Mouse (Mus musculus) cerebellum, adult 9-11 months (tissue): ENCODE results near the gene Patj.
A peak's percentile ranks its signal among the peaks of the same experiment; 100 is the strongest.

ENCODE experiments used
- DNase-seq: peaks from one replicate; pipeline ENCODE4 v3.0.0; 2022

The Patj gene

DNA sequence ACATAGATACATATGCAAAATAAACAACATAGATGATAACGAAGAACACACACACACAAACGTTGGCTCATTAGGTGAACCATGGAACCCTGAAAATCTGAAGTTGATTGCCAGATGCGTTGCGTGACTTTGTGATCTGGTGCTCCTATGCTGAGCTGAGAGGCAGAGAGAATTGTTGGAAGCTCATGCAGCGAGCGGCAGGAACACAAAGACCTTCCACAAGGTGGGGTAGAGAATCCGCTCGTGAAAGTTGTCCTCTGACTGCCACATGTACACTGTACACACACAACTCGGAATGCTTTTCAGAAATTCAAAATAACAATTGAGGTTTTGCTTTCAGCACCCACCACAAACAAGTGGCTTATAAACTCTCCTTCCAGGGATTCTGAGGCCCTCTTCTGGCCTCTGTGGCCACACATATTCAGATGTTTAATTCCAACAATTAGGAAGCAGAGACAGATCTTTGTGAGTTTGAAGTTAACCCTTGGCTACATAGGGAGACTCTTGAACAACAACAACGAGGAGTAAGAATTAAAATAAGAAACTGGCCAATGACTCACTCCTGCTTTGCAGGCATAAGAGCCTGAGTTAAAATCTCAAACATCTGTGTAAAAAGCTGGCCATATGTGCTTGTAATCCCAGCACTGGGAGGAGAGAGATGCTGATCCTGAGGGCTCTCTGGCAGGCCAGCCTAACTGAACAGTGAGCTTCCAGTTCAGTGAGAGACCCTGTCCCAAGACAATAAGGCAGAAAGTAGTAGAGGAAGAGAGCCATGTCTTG, 116.6 kb downstream of the Patj start:
- no peak for DNase-seq

DNA sequence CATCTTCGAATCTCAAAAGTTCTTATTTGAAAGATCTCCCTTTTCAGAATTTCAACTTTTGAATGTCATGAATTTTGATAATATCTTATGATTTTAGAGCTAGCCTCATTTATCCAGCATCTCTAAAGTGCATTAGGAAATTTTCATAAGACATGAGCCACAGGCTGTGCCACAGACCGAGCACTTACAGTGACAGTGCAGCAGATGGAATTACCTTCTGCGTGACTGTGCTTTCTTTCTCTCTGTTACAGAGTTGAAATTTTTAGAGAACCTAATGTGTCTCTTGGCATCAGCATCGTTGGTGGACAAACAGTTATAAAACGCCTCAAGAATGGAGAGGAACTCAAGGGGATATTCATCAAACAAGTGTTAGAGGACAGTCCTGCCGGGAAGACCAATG, 124.9 kb downstream of the Patj start:
- DNase-seq = no peak

DNA sequence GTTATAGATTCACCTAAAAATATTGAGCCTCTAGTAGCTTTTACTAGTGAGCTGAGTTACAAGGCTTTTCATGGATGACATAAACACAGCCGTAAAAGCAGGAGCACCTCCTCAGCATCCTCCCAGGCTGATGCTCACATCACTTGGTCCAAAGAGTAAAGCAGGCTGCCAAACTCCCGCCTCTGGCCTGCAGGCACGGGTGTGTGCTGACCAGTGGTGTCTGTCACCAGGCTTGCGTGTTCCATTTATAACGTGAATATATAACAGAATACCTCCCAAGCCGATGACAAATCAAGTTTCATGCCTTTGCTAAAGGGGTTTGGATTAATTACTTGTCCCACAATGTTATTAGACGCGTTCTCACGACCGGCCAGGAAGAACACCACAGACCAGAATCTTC, 128.9 kb downstream of the Patj start:
- DNase-seq = no peak

DNA sequence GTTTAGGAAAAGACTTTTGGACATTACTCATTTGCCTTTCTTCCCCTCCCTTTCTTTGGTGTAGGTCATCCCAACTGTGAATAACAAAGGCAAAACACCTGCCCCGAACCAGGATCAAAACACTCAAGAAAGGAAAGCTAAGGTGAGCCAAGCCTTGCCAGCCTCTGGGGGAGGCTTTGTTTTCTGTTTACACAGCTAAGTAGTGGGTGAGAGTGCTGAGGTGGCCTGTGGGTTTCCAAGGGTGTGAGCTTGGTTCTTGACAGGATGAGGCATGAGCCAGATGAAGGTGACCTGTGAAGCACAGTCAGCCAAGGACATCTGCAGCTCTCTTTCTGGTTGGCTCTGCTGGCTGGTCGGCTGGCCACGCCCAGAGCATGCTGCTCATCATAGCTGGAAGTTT, 139.9 kb downstream of the Patj start:
- no peak for DNase-seq

DNA sequence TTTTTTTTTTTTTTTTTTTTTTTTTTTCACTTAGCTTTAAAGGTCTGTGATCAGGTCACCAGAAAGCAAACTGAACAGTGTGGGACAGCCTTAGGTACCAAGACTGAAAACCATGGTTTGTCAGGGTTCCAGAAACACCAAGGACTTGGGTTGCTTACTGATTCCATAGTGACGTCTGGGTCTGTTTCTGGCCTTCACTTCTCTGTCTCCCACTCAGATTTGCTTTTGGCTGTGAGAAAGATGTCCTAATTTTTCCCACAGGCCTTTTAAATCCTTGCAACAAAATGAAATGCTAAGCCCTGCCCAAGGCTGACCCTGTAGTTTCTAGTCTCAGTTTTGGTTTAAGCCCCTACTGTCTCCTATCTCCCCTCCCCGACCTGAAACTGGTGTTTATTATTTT, 146.0 kb downstream of the Patj start:
- DNase-seq = no peak

DNA sequence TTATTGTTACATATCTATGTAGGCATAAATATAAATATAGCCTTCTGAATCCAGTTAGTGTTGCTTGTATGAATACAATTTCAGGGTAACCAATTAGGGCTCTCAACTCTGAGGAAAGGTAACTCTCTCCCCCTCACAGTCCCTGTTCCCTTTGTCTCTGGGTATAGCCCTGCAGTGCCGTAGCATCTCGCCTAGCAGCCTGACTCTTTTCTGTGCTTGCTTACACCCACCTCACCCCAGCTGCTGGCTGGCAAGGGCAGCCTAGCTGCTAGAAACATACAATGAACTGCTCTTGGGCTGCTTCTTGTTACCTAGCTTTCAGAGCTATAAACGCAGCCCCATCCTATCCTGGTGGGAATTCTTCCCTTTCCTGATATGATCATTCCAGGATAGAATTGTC, 147.4 kb downstream of the Patj start:
- DNase-seq = no peak

DNA sequence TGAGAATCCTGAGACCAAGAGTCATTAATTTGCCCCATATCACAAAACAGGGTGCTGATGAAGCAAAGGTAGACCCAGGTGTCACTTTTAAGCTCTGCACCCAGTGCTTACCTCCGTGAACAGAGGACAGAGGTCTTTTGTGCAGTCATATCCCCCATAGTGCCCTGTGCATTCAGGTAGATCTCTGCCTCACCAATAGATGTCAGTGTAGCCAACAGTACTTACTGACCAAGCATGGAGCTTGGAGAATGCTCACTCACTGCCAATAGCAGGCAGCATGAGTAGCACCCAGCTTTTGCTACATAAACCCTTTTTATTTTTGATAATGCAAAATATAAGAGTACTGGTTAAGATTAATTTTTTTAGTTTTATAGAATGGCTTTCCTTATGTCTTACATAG, 149.8 kb downstream of the Patj start:
- DNase-seq = peak; percentile 78

DNA sequence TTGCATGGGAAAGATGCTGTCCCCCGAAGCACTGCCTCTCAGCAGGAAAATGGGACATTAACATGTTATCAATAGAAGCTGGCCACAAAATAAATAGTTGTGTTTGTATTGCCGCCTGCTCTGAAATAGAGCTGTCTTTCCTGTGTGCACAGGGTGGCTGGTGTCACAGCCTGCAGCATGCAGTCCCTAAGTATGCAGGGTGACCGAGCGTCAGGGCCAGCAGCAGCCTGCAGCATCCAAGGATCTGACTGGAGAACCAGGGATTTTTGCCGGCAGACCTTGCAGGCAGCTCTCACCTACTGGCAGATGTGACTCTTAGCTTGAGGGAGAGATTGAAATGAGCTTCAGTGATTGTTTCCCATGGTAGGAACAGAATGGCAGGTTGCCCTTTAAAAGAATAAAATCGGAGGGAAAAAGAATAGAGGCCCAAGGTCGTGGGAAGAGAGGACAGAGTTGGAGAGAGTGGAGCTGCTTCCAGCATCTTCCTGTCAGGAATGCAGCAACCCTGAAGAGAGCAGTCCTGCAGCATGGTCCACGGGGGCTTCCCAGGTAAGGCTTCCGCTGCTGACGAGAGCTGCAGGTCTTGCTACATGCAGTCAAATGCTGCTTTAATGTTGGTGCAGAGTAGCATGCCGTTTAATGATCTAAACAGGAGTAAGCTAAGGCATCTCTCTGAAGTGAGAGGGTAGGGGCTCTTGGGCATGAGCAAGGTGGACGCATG, 151.0 kb downstream of the Patj start:
- peak; percentile 77 for DNase-seq

DNA sequence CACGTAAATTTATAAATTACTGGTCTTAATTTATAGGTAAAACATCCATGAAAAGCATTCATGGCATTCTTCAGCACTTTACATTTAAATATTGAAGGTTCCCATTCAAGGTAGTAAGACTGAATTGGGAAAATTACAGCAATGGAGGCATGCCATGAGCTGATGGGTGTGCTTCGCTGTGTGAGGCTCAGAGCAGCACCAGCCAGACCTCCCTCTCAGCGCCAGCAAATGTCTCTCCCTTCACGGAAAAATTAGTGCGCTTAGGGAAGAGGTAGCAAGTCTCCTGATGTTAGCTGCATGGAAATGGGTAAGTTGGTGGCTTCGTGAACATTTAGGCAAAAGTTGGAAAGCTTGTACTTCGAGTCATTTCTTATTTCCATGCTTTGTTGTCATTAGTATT, 153.9 kb downstream of the Patj start:
- DNase-seq = peak; percentile 78

DNA sequence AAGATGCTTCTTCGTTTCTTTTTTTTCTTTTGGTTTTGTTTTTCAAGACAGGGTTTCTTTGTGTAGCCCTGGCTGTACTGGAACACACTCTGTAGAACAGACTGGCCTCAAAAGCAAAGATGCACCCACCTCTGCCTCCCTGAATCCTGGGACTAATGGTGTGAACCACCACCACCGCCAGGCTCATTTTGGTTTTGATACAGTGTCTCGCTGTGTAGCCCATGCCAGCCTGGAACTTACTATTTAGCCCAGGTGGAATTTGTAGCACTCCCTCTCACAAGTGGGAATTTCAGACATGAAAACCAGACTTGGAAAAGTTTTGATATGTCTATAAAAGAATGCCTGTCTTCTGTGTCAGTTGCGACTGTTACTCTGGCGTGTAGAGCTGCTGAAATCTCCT, 154.5 kb downstream of the Patj start:
- DNase-seq = no peak

DNA sequence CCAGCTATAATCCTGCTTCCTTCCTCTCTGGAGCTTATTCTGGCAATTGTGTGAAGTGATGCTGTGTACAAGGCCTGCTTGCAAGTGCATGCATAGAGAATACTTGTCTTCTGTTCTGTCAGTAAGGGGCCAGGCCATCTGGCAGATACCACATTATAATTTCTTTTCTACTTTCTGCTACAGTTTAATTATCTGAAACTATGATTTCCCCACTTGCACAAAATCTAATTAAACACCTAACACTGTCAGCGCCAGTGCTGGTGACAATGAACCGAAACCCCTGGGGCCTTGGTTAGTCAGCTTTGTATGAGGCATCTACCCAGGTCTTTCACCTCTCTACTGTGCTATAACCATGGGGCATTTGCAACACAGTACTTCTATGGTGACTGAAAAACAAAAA, 160.1 kb downstream of the Patj start:
- no peak for DNase-seq

DNA sequence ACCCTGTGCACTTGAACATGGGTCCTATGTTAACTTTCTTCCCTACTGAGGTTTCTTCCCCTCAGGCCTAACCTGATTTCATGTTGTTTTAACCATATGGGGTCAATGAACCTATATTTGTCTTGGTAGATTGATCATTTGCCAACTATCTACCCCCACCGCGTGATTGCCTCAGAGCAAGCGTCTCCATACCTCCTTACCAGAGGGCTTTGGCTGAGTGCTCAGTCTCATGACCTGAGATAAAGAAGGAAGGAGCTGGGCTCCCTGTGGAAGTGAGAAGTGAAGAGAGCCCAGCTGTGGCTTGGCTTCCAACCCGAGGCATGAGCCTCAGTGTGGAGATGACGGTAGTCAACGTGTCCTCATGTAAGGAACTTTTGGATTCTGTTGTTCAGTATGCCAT, 160.9 kb downstream of the Patj start:
- DNase-seq = no peak

DNA sequence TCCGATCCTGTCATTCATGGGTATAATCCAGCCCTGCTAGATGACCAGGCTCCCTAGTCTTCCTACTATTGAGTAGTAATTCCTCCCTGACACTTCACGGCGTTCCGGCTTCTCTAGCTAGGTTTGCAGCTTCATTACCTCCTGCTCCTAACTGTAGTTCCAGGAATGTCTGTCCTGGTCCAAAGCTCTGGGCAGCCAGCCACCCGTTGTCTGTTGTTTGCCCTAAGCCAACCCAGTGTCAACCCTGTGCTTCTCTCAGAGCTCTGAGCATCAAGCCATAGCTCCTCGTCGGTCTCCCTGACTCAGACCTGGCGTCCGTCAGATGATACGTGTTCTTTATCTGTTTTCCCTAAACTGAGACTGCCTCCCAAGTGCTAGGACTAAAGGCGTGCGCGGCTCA, 161.6 kb downstream of the Patj start:
- peak; percentile 84 for DNase-seq

DNA sequence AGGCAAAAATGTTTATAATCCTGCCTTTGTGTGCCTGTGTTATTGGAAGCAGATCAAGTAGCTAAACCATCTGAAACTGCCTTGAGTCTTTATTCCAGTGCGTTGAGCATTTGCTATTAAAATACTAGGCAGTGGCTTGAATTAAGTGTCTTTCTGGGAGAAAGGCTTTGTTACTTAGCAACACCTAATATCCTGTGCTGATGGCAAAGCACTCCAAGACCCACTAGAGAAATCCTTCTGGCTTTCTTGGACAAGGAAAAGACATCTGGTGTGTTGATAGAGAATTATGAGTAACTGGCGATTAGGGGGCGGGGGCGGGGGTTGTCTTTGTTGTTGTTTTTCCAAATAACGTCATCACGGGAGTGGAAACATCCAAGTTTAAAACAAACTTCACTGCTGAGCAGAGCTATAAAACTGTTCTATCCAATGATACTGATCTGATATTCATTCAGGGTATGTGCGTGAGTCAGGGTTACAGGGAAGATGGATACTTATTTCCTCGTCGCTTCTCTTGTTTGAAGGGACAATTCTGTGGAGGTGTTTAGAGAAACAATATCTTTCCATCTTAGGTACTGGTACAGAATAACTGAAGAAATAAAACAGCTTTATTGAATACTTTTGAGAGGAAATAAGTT, 164.7 kb downstream of the Patj start:
- DNase-seq = no peak

DNA sequence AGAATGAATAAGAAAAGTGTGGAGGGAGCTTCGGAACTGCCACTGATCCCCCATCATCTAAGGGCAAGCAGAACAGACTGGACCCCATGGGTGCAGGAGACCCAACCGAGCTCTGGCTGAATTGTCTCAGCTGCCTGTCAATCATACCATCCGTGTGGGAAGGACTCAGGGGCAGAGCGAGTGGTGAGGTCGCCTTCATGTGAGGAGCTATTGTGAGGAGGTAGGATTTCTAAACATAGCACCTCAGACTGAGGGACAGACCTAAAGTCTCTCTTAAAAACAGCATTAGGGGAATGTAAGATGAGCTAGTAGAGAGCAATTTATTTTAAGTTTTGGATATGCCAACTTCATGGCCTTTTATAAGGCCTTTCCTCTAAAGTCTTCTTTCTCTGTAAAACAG, 167.5 kb downstream of the Patj start:
- DNase-seq = no peak

DNA sequence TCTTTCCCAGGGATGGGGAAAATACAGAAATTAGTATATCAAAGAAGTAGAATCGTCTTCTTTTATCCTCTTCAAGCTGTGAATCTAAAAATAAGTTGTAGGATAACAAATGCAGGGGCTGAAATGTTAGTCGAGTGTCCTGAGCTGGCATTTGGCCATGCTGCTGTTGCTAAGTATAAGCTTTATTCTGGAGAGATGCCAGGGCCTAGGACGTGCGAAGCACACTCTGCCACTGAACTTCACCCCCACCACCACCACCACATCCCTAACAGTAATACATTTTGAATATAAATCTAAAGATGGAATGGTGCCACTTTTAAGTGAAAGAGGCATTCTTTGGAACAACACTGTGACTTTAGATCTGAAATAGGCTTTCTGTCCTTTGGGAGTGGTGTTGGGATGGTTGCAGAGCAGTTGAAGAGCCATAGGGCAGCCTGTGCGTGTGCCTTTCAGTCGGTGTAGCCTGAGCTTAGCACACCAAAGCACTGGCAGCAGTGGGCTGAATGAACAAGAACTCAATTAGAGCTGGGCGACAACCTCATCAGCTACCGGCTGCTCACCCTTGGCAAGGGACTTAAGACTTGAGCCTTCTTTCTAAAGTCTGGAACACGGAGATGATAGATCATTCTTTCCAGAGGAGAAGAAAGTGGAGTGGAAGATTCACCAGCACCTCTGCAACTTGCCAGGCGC, 168.1 kb downstream of the Patj start:
- DNase-seq = peak; percentile 33

DNA sequence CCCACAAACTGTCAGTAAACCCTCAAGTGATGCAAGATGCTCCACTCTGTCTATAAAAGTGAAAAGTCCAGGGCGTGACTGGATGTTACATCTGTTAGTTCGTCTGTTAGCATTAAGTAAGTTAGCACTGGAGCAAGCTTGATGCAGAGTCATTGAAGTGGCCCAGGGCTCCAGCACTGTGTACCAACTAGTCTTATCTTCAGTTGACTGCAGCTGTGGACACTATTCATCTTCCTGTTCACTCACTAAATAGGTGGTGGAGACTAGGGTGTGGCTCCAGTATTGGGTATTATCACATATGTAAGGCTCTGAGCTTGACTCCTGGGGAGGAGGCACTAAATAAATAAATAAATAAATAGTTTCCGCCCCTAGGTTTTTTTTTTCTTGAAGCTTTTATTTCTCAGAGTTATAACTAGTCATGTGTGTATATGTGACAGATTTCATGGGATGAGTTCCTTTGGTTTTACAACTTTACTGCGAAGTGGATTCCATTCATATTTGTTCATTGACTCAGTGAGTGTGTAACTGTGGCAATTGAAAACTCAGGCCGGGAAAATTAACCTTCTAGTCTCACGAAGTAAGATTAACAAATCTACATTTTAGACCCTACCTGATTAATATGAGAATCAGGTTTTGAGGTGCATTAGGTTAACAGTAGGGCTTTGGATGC, 168.7 kb downstream of the Patj start:
- DNase-seq = no peak

DNA sequence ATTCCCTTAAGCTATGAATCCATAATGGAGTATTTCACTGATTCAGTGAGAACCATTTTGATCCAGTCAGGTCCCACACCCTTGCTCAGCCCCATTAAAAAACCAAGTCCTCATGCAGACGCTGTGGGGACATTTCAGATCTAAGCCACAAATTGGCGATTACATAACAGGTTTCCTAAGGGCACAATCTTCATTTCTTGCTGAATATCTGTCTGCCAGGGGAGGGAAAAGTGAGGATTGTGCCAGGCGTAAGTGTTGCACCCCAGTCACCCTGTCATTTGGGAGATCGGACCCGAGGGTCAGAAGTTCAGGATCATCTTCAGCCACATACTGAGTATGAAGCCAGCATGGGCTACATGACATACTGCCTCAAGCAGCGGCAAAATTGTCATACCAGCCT, 171.2 kb downstream of the Patj start:
- DNase-seq = no peak

DNA sequence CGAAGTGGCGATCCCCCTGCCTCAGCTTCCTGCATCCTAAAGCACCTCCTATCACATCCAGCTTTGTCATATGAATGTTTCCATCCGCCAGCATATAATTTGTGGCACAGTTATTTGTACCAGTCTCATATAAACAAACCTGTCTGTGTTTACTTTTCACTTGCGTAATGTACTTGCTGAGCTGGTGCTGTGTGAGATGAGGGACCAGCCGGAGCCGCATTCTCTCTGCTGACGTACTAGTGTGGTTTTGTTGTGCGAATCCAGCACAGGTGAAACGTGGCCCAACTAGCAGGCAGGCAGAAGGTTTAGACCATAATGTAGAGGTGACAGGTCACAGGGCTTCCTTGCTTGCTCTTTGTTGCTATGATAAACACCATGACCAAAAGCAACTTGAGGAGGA, 171.9 kb downstream of the Patj start:
- no peak for DNase-seq

DNA sequence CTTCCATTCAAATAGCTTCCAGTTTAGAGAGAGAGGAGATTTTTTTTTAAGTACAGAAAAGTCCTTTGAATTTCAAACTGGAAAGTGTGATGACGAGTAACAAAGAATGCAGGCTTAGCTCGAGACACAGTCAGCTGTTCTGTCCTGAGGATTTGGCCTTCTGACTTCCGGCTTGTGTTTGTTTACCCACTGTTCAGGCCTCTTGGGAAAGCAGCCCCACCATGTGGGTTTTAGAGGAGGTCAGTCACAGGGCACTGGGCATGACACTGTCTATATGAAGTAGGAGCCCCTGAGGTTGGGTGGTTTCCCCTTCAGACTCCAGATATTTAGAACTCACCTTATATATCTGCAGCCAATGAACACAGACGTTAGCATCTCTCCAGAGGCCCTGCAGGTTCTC, 174.3 kb downstream of the Patj start:
- DNase-seq = no peak

DNA sequence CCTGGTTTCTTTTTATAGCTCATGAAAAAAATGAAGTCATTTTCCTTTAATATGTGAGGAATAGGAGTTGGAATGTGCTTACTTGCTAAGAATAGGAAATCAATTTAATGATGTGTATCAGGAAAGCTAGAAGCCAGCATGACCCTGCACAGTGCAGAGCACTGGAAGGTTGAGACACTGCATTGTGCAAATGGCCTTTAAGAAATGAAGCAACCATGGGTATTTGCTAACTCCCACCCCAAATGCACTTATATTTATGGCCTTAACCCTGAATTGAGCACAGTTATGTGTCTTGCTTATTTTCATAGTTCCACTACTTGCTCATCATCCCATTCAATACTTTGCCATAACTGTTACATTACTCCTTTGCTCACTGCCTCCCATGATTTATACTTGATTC, 181.7 kb downstream of the Patj start:
- no peak for DNase-seq

DNA sequence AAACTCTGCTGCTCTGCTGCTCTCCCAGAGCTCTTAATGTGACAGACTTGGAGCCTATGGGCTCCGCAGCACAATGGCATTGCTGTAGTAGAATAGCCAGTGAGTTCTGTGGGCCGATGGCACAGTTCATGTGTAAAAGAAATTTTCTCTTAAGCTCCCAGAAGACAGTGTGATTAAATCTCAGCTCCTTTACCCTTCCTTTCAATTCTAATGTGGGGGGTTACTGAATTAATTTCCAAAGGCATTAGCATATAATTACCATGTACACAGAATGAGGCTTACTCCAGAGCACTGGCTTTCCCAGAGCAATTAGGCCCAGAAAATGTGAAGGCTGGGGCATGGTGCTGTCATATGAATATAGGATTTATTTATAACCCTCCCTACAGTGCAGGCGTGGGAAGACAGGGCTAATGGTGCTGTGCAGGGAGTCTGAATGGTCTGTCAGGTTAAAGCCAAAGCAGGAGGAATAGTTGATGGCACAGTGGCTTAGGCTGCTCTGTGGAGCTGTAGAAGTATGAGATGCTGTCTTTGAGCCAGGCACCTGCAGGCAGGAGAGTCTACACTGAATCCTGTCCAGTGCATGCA, 182.5 kb downstream of the Patj start:
- DNase-seq = peak; percentile 66

DNA sequence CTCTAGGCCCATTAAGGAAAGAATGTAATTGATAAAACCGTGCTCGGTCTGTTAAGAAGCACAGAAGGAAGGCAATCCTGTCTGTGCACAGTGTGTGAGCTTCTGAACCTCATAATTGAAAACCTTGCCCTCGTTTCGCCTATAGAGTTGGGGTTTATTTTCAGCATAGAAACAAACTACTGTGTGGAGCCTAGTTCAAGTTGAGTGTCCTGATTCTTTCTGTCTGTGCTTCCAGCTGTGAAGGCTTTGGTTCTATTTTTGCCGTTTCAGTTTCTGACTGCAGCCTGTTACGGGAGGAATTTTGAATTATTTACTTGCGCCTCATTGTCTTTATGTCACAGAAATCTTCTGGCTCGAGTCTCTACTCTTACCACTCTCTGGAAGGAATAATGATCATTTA, 185.9 kb downstream of the Patj start:
- DNase-seq = no peak
